Mouse (Mus musculus): ENCODE results near the gene Vmn1r90. TPM values are rescaled to one million over a fixed set of nuclear protein-coding genes. Genes with fewer than 3 reads are reported as not detected.
"Not testable (repeated sequence)": the region's sequence is repeated elsewhere in the genome, so short reads cannot be mapped to it uniquely, and the experiment has no call there.

Vmn1r90 gene
- not detected in 2 replicates for polyA plus RNA-seq (2012; ENCODE audit: insufficient read depth, insufficient read length, missing spikeins)

DNA sequence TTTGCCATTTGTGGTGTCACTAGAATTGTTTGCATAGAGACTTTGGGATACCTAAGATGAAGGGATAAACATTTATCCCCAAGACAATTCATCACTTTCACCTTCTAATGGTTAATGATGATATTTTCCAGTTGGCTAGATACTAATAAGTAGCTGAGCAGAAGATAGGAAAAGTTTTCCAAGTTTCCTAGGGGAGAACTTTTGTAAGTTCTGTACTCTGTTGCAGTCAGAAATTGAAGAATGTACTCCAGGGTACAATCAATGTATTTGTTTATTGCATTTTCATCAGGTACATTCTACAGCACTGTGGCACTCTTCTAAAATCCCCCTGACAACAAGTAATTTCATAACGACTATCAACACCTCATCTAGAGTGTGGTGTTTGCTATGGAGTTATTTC is at the start of gene Vmn1r90:
TSS of gene Vmn1r90 (minus strand) at position 101 of the 400 bp plus-strand sequence.
- no peak within 1 kb of the TSS for H3K27ac ChIP-seq (replicated peaks; ENCODE audit: low read depth, low read length)
- H3K4me3 ChIP-seq (ENCODE audit: insufficient read depth, low read depth, low read length), result no peak within 1 kb of the TSS
- no peaks in the 10 kb centered on the region for H3K4me1 ChIP-seq (ENCODE audit: control insufficient read depth, insufficient read depth, insufficient read length, low read length)

DNA sequence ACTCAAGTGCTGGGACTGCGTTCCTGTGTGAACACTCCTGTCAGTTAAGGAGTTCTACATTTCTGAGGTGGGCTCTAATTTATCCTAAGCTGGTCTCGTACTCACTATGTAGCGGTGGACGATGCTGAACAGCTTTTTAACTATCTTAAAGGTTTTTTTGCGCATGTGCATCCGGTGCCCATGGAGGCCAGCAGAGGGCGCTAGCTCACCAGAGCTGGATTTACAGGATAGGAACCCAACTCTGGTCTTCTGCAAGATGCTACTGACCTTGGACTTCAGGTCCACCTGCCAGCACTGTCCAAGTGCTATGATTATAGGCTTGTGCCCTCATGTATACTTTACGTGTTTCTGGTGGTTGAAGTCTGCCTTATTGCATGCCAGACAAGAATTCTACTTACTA is 29.7 kb upstream of the Vmn1r90 start:
- not testable (repeated sequence) for H3K4me1 ChIP-seq (ENCODE audit: control insufficient read depth, insufficient read depth, insufficient read length, low read length); H3K27ac ChIP-seq (replicated peaks; ENCODE audit: low read depth, low read length); H3K4me3 ChIP-seq (ENCODE audit: insufficient read depth, low read depth, low read length)

DNA sequence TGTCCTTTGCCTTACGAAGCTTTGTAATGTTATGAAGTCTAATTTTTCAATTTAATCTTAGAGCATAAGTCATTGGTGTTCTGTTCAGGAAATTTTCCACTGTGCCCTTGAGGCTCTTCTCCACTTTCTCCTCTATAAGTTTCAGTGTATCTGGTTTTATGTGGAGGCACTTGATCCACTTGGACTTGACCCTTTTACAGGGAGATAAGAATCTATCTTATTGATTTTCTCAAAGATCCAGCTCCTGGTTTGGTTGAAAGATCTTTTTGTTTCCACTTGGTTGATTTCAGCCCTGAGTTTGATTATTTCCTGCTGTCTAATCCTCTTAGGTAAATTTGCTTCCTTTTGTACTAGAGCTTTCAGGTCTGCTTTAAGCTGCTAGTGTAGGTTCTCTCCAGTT is 11.0 kb downstream of the Vmn1r90 start:
- Histone ChIP-seq H3K27ac (replicated peaks; ENCODE audit: low read depth, low read length) (no peak overlapping the region), H3K4me1 (ENCODE audit: control insufficient read depth, insufficient read depth, insufficient read length, low read length) (no peaks in the 10 kb centered on the region), H3K4me3 (ENCODE audit: insufficient read depth, low read depth, low read length) (no peak overlapping the region)

DNA sequence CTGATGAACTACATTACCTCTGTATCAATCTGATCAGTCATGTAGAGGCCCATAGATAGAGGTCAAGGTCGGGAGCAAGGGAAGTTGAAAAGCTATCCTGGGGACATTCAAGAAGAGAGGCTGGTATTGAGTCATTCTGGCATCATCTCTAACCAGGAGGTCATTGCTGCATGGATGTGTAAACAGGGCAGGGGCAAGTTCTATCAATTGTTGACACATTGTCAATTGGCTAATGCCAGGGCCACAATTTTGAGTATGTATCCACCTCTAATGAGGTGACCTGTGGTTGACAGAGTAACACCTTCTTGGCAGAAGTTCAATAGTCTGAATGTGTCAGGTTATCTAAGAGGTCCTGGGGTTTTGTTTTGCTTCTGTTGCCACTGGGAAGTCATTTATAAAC is 38.0 kb downstream of the Vmn1r90 start:
- H3K27ac ChIP-seq (replicated peaks; ENCODE audit: low read depth, low read length), result no peak overlapping the region
- H3K4me3 ChIP-seq (ENCODE audit: insufficient read depth, low read depth, low read length), result no peak overlapping the region
- no peaks in the 10 kb centered on the region for H3K4me1 ChIP-seq (ENCODE audit: control insufficient read depth, insufficient read depth, insufficient read length, low read length)

DNA sequence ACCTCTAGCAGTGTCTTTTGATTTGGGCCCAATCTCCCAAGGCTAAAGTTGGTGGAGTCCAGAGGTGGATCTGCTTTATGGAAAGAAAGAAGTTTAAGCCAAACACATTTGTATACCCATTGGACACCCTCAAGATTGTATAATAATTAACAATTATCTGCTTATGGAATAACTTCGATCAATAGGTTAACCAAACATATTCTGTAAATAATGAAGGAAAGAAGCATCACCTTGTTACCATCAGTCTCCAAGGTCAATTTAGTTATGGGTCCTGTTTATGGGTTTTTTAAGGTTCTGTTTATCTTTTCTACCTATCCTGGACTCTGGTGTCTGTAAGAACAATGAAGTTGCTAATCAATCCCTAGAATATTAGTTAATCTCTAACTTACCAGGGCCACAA is 40.7 kb downstream of the Vmn1r90 start:
- Histone ChIP-seq H3K4me1 (ENCODE audit: control insufficient read depth, insufficient read depth, insufficient read length, low read length) (no peaks in the 10 kb centered on the region), H3K27ac (replicated peaks; ENCODE audit: low read depth, low read length) (no peak overlapping the region), H3K4me3 (ENCODE audit: insufficient read depth, low read depth, low read length) (no peak overlapping the region)

DNA sequence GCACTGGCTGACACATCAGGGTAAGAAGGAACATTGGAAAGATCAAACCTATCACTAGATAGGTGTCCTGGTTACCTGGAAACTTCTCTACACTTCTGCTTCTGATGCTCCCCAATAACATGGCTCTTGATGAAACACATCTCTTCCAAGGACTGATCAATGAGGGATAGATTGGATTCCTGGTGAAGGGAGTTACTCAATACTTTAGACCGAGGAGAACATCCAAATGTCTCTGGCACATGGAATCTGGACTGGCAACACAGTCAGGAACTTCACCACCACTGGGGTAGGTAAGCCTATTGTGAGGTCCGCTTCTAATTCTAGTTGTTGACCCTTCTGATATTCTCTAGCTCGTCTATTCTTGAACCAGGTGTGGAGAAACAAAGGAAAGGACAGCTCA is 45.0 kb downstream of the Vmn1r90 start:
- no peak overlapping the region for H3K27ac ChIP-seq (replicated peaks; ENCODE audit: low read depth, low read length)

More for the DNA sequence above, 45.0 kb downstream of the Vmn1r90 start:
- Histone ChIP-seq H3K4me3 (ENCODE audit: insufficient read depth, low read depth, low read length) (no peak overlapping the region), H3K4me1 (ENCODE audit: control insufficient read depth, insufficient read depth, insufficient read length, low read length) (no peaks in the 10 kb centered on the region)

Other genes with a start within 250 kb of the Vmn1r90 start
- not detected in 2 replicates for gene Obox8, start 229.9 kb downstream of the Vmn1r90 start, polyA plus RNA-seq (2012; ENCODE audit: insufficient read depth, insufficient read length, missing spikeins)
- gene Sult2a8, start 116.7 kb downstream of the Vmn1r90 start, polyA plus RNA-seq (2012; ENCODE audit: insufficient read depth, insufficient read length, missing spikeins), result 0.67 TPM in 1 of 2 replicates, not detected in the other
- gene Sult2a7, start 69.3 kb downstream of the Vmn1r90 start, polyA plus RNA-seq (2012; ENCODE audit: insufficient read depth, insufficient read length, missing spikeins), result not detected in 2 replicates
- gene Obox7, start 96.0 kb upstream of the Vmn1r90 start, polyA plus RNA-seq (2012; ENCODE audit: insufficient read depth, insufficient read length, missing spikeins), result not detected in 2 replicates

Data from brown adipose tissue, adult 24 weeks (tissue).